Mouse (Mus musculus) brain, embryonic 14.5 days (tissue): ENCODE data around the gene Lrrc51.

Experiments
- CTCF ChIP-seq: fragments of 200-500 bp; IDR thresholded peaks from 2 replicates; pipeline ENCODE4 v1.5.1; 2012; ENCODE audit warnings: inconsistent platforms, mild to moderate bottlenecking, moderate library complexity, borderline replicate concordance; ENCODE audit not compliant: insufficient read depth, insufficient read length; ENCODE audit errors: extremely low read depth
- POLR2A ChIP-seq: fragments of 200-500 bp; IDR thresholded peaks from 2 replicates; pipeline ENCODE4 v1.6.1; 2012; ENCODE audit warnings: mild to moderate bottlenecking, inconsistent platforms, borderline replicate concordance; ENCODE audit not compliant: poor library complexity, insufficient read depth, insufficient read length, severe bottlenecking; ENCODE audit errors: extremely low read depth

DNA sequence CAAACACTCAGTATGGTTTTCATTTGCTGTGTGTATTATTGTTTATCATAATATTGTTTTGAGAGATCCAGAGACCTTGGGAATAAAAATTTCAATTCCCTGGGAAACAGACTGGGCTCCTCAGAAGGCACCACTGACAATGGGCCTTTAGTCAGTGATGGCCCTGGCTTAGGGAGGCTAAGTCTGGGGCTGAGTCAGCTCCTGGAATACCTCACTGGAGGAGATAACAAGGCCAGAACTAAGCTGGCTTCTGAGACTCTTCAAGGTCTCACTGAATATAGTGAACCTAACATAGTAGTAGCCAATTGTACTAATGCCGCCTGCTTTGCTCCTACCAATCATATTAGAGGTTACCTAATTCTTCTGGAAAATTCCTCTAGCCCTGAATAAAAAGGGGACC, 57.7 kb downstream of the Lrrc51 start:
- TF ChIP-seq CTCF (no peak), POLR2A (no peak)
